Mouse (Mus musculus) midbrain, postnatal 0 days (tissue): ENCODE results near the gene 4933427D14Rik. TPM values are rescaled to one million over a fixed set of nuclear protein-coding genes. Genes with fewer than 3 reads are reported as not detected.
"Not testable (repeated sequence)": the region's sequence is repeated elsewhere in the genome, so short reads cannot be mapped to it uniquely, and the experiment has no call there.

Experiments
- ATAC-seq: fragments of 200-750 bp; cut with Nextera tagmentation; 2 replicates; pipeline ENCODE4 v1.8.0; 2017; ENCODE audit warnings: moderate number of reproducible peaks, mild to moderate bottlenecking, moderate TSS enrichment, moderate library complexity; ENCODE audit not compliant: low FRiP score
- DNase-seq: peaks from one replicate; pipeline ENCODE4 v3.0.0-alpha.2; 2015; ENCODE audit warnings: low spot score
- H3K27ac ChIP-seq: fragments of 300-500 bp; sonication (generic); 2 replicates; pipeline ENCODE4 v1.5.1; 2014; ENCODE audit warnings: low read depth, mild to moderate bottlenecking, low read length, mixed read lengths
- H3K27me3 ChIP-seq: fragments of 300-500 bp; sonication (generic); 2 replicates; pipeline ENCODE4 v1.6.1; 2014; ENCODE audit warnings: low read length, control low read depth, mixed read lengths; ENCODE audit not compliant: insufficient read depth
- H3K36me3 ChIP-seq: fragments of 300-500 bp; sonication (generic); 2 replicates; pipeline ENCODE4 v1.6.1; 2014; ENCODE audit warnings: low read length, control low read depth, mixed read lengths; ENCODE audit not compliant: insufficient read depth
- H3K4me1 ChIP-seq: fragments of 300-500 bp; sonication (generic); 2 replicates; pipeline ENCODE4 v1.6.1; 2014; ENCODE audit warnings: mild to moderate bottlenecking, control low read depth, antibody characterized with exemption, low read length, mixed read lengths; ENCODE audit not compliant: insufficient read depth
- H3K4me2 ChIP-seq: fragments of 300-500 bp; sonication (generic); 2 replicates; pipeline ENCODE4 v1.6.1; 2014; ENCODE audit warnings: low read depth, mild to moderate bottlenecking, low read length, mixed read lengths; ENCODE audit not compliant: poor library complexity, severe bottlenecking
- H3K4me3 ChIP-seq: fragments of 300-500 bp; sonication (generic); 2 replicates; pipeline ENCODE4 v1.5.1; 2014; ENCODE audit warnings: low read depth, mild to moderate bottlenecking, low read length, moderate library complexity
- H3K9ac ChIP-seq: fragments of 300-500 bp; sonication (generic); replicated peaks from 2 replicates; pipeline ENCODE4 v1.6.1; 2014; ENCODE audit warnings: mild to moderate bottlenecking, low read length, moderate library complexity, mixed read lengths; ENCODE audit not compliant: poor library complexity, severe bottlenecking
- H3K9me3 ChIP-seq: fragments of 300-500 bp; sonication (generic); 2 replicates; pipeline ENCODE4 v1.6.1; 2016; ENCODE audit warnings: low read length, control low read depth
- CTCF ChIP-seq: IDR thresholded peaks from 2 replicates; pipeline ENCODE4 v1.5.1; 2016; ENCODE audit warnings: antibody characterized with exemption, mild to moderate bottlenecking
- WGBS: fragments of 180-500 bp; shearing (Covaris S2); extraction: QIAGEN DNeasy Blood & Tissue Kit; methylation state at CpG from one replicate; pipeline ENCODE4 v1.1.7; 2014; 5-methylcytosine and 5-hydroxymethylcytosine counted together
- polyA plus RNA-seq: library from polyadenylated mRNA; unstranded; fragments of >200 nt; fragmentation: Nextera tagmentation; extraction: Ambion mirVana; gene quantifications from 2 replicates; pipeline ENCODE4 v1.2.1, GENCODE M21; 2015
- total RNA-seq: library from RNA; depleted of rRNA; stranded (reverse); fragments of >200 nt; gene quantifications from 2 replicates; pipeline ENCODE4 v1.2.3, GENCODE M21; 2014

The 4933427D14Rik gene
- total and polyA plus RNA-seq, 2 experiments from 2014 or later, result 16.6 to 20.6 TPM

GRCm38 (mm10) chr11:72174721-72175120 is 32.5 kb downstream of the 4933427D14Rik start:
- no peak overlapping the region for H3K27ac ChIP-seq
- no peak for TF ChIP-seq CTCF
- DNase-seq (no peak), ATAC-seq (no peak)
- no peaks in the 10 kb centered on the region for H3K4me1 ChIP-seq
- WGBS, result 95% methylated on average over 6 of the region's 6 CpGs
- H3K4me3 ChIP-seq, result no peak overlapping the region
- no peak overlapping the region for H3K9ac ChIP-seq
- no peak overlapping the region for H3K4me2 ChIP-seq
- no peaks in the 10 kb centered on the region for H3K27me3 ChIP-seq
- H3K9me3 ChIP-seq, result no peaks in the 10 kb centered on the region
- peaks cover 33% of the 10 kb centered on the region for H3K36me3 ChIP-seq

GRCm38 (mm10) chr11:72173506-72173905 is 33.8 kb downstream of the 4933427D14Rik start:
- H3K4me2 ChIP-seq, result no peak overlapping the region
- H3K27ac ChIP-seq, result no peak overlapping the region
- no peaks in the 10 kb centered on the region for H3K4me1 ChIP-seq
- DNase-seq, result no peak
- no peaks in the 10 kb centered on the region for H3K27me3 ChIP-seq
- no peak for ATAC-seq
- WGBS, result 90% methylated on average over 5 of the region's 5 CpGs
- no peaks in the 10 kb centered on the region for H3K9me3 ChIP-seq
- H3K36me3 ChIP-seq, result peaks cover 40% of the 10 kb centered on the region
- TF ChIP-seq CTCF, result no peak
- no peak overlapping the region for H3K4me3 ChIP-seq
- no peak overlapping the region for H3K9ac ChIP-seq

GRCm38 (mm10) chr11:72171906-72172305 is 35.4 kb downstream of the 4933427D14Rik start:
- 86% methylated on average over 4 of the region's 4 CpGs for WGBS
- H3K4me1 ChIP-seq, H3K27me3 ChIP-seq, H3K4me2 ChIP-seq, DNase-seq, ATAC-seq, H3K4me3 ChIP-seq, H3K9me3 ChIP-seq, H3K27ac ChIP-seq, H3K9ac ChIP-seq: not testable (repeated sequence)
- peaks cover 50% of the 10 kb centered on the region for H3K36me3 ChIP-seq

DNA sequence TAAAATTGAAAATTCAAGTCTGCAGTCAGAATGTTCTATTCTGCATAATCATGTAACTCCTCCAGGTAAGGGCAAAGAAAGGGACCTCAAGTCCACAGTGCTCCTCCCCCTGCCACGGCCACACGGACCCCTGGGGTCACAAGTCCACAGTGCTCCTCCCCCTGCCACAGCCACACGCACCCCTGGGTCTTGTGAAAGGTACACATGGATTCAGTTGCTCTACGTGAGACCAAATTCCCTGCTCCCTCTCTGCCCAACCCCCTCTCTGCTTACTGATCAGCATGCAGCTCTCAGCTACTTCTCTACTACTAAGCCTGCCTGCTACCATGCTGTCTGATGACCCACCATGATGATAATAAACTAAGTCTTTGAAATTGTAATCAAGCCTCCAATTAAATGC is 37.4 kb downstream of the 4933427D14Rik start:
- no peak overlapping the region for H3K9ac ChIP-seq
- no peaks in the 10 kb centered on the region for H3K27me3 ChIP-seq
- H3K4me2 ChIP-seq, result no peak overlapping the region
- peaks cover 50% of the 10 kb centered on the region for H3K36me3 ChIP-seq
- WGBS, result 89% methylated on average over 4 of the region's 4 CpGs
- H3K4me1 ChIP-seq, result no peaks in the 10 kb centered on the region
- TF ChIP-seq CTCF, result no peak
- ATAC-seq (no peak), DNase-seq (no peak)
- H3K27ac ChIP-seq, result no peak overlapping the region
- H3K9me3 ChIP-seq, result no peaks in the 10 kb centered on the region
- no peak overlapping the region for H3K4me3 ChIP-seq

DNA sequence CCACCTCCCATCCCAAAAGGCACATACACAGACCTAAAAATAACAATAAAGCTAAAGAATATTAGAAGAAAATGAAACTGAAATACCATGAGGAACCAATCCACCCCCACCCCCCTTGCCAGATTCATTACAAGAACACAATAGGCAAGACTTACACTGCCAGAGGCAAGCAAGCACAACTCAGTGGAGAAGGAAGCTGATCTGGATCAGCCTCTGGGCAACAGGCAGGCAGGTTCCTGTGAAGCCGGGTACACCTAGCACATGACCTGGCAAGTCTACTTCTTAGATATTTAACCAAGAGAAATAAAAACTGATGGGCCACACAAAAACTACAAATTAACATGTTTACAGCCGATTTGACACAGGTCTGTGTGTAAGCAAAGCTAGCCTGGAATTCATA is 44.1 kb downstream of the 4933427D14Rik start:
- no peak for TF ChIP-seq CTCF
- H3K4me2 ChIP-seq, result no peak overlapping the region
- no peaks in the 10 kb centered on the region for H3K27me3 ChIP-seq
- no peak for ATAC-seq
- 98% methylated on average over 2 of the region's 2 CpGs for WGBS
- no peak overlapping the region for H3K27ac ChIP-seq
- H3K9ac ChIP-seq, result no peak overlapping the region
- DNase-seq, result no peak
- H3K36me3 ChIP-seq, result peaks cover 43% of the 10 kb centered on the region
- no peak overlapping the region for H3K4me3 ChIP-seq
- no peaks in the 10 kb centered on the region for H3K9me3 ChIP-seq
- H3K4me1 ChIP-seq, result no peaks in the 10 kb centered on the region

GRCm38 (mm10) chr11:72156624-72157023 is 50.6 kb downstream of the 4933427D14Rik start:
- no peak overlapping the region for H3K4me2 ChIP-seq
- no peak for TF ChIP-seq CTCF
- 0 out of 2 replicates have a peak overlapping the region, but pooled peaks have one; percentile 4 for H3K9ac ChIP-seq
- H3K4me1 ChIP-seq, result no peaks in the 10 kb centered on the region
- ATAC-seq (no peak), DNase-seq (no peak)
- WGBS, result 71% methylated on average over 2 of the region's 2 CpGs
- H3K4me3 ChIP-seq, result no peak overlapping the region
- peaks cover 36% of the 10 kb centered on the region for H3K36me3 ChIP-seq
- no peak overlapping the region for H3K27ac ChIP-seq
- no peaks in the 10 kb centered on the region for H3K27me3 ChIP-seq
- H3K9me3 ChIP-seq, result no peaks in the 10 kb centered on the region
